Mouse (Mus musculus) intestine, embryonic 16.5 days (tissue): ENCODE data around the gene Olfr830. TPM values are rescaled to one million over a fixed set of nuclear protein-coding genes. Genes with fewer than 3 reads are reported as not detected.
"Not testable (repeated sequence)": the region's sequence is repeated elsewhere in the genome, so short reads cannot be mapped to it uniquely, and the experiment has no call there.

Experiments
- ATAC-seq: fragments of 200-750 bp; cut with Nextera tagmentation; 2 replicates; pipeline ENCODE4 v1.8.0; 2017; ENCODE audit warnings: moderate TSS enrichment, moderate library complexity
- H3K27ac ChIP-seq: fragments of 300-500 bp; sonication (generic); 2 replicates; pipeline ENCODE4 v1.5.1; 2014; ENCODE audit warnings: mild to moderate bottlenecking, low read length
- H3K27me3 ChIP-seq: fragments of 300-500 bp; sonication (generic); replicated peaks from 2 replicates; pipeline ENCODE4 v1.6.1; 2014; ENCODE audit warnings: low read length, control low read depth, mixed read lengths; ENCODE audit not compliant: control insufficient read depth, insufficient read depth
- H3K36me3 ChIP-seq: fragments of 300-500 bp; sonication (generic); 2 replicates; pipeline ENCODE4 v1.6.1; 2014; ENCODE audit warnings: low read length, control low read depth; ENCODE audit not compliant: control insufficient read depth, insufficient read depth
- H3K4me1 ChIP-seq: fragments of 300-500 bp; sonication (generic); 2 replicates; pipeline ENCODE4 v1.6.1; 2014; ENCODE audit warnings: low read length, control low read depth, mixed read lengths; ENCODE audit not compliant: control insufficient read depth, insufficient read depth
- H3K4me2 ChIP-seq: fragments of 300-500 bp; sonication (generic); 2 replicates; pipeline ENCODE4 v1.6.1; 2014; ENCODE audit warnings: low read depth, low read length, control low read depth
- H3K4me3 ChIP-seq: fragments of 300-500 bp; sonication (generic); 2 replicates; pipeline ENCODE4 v1.5.1; 2014; ENCODE audit warnings: mild to moderate bottlenecking, low read length
- H3K9ac ChIP-seq: fragments of 300-500 bp; sonication (generic); 2 replicates; pipeline ENCODE4 v1.6.1; 2014; ENCODE audit warnings: low read depth, low read length
- H3K9me3 ChIP-seq: fragments of 300-500 bp; sonication (generic); 2 replicates; pipeline ENCODE4 v1.6.1; 2016; ENCODE audit warnings: low read length, control low read depth; ENCODE audit not compliant: control insufficient read depth
- WGBS: fragments of 180-500 bp; shearing (Covaris S2); extraction: QIAGEN DNeasy Blood & Tissue Kit; methylation state at CpG from one replicate; pipeline ENCODE4 v1.1.7; 2014; 5-methylcytosine and 5-hydroxymethylcytosine counted together
- polyA plus RNA-seq: library from polyadenylated mRNA; unstranded; fragments of >200 nt; fragmentation: Nextera tagmentation; extraction: Ambion mirVana; gene quantifications from 2 replicates; pipeline ENCODE4 v1.2.1, GENCODE M21; 2015

The Olfr830 gene
- polyA plus RNA-seq: not detected in 2 replicates

- no peak within 1 kb of the TSS for H3K4me2 ChIP-seq
- no peaks in the 10 kb centered on the region for H3K9me3 ChIP-seq
- ATAC-seq: no peak
- H3K27ac ChIP-seq: no peak within 1 kb of the TSS
- no peaks in the 10 kb centered on the region for H3K27me3 ChIP-seq
- no peak within 1 kb of the TSS for H3K9ac ChIP-seq
- no peak within 1 kb of the TSS for H3K4me3 ChIP-seq
- no peaks in the 10 kb centered on the region for H3K4me1 ChIP-seq
- H3K36me3 ChIP-seq: no peaks in the 10 kb centered on the region
These were observed at the start of gene Olfr830 for GRCm38 (mm10) chr9:18874393-18874792. Gene Olfr830 (plus strand): TSS chr9:18874693.

GRCm38 (mm10) chr9:18854633-18855032 is 19.9 kb upstream of the Olfr830 start, which contains the start of gene Olfr829:
Gene Olfr829 (plus strand): TSS chr9:18854933.
- no peak within 1 kb of the TSS for H3K27ac ChIP-seq
- H3K4me3 ChIP-seq: no peak within 1 kb of the TSS
- no peak within 1 kb of the TSS for H3K4me2 ChIP-seq
- no peaks in the 10 kb centered on the region for H3K36me3 ChIP-seq
- no peaks in the 10 kb centered on the region for H3K9me3 ChIP-seq
- no peaks in the 10 kb centered on the region for H3K27me3 ChIP-seq
- H3K4me1 ChIP-seq: no peaks in the 10 kb centered on the region
- no peak for ATAC-seq
- H3K9ac ChIP-seq: no peak within 1 kb of the TSS
- WGBS: 65% methylated on average over 1 of the region's 1 CpGs

DNA sequence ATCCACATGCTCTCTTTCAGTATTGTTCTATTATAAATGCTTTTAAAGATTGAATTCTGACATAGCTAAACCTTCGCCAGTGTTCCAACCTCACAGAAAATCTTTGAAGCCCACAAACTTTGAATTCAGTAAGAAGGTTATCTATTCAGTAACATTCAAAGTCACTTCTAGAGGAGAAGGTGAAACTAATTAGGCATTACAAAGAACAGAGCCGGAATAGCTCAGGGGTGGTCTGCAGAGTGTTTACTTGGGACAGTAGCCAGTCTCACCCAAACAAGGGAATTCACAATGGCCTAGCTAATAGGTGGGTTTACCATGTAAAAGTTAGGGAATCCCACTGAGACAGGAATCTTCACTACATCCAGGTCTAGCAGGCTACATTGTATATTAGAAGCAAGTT is 33.2 kb downstream of the Olfr830 start:
- not testable (repeated sequence) for ATAC-seq, H3K4me1 ChIP-seq, H3K4me3 ChIP-seq, H3K4me2 ChIP-seq, H3K9ac ChIP-seq, H3K27ac ChIP-seq, H3K9me3 ChIP-seq, H3K27me3 ChIP-seq, H3K36me3 ChIP-seq
- 73% methylated on average over 2 of the region's 2 CpGs for WGBS

DNA sequence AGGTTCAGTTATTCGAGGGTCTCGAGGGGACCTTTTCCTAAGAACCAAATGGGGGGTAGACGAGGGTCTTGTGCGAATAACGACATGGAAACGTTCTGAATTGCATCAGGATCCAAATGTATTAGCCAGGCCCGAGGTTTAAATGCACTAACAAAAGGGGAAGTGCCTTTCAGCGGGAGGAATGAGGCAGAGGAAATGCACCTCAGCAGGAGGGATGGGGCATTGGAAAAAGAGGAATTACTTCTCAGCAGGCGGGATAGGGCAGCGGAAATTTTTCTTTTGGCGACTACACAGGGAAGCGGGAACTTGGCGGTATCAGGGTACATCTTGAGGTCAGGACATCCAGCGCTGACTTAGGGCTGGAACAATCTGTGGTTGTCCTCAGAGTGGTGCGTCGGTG is 53.4 kb downstream of the Olfr830 start:
- H3K4me2 ChIP-seq, ATAC-seq, H3K9me3 ChIP-seq, H3K4me1 ChIP-seq, H3K27ac ChIP-seq, H3K36me3 ChIP-seq, H3K27me3 ChIP-seq, H3K4me3 ChIP-seq, H3K9ac ChIP-seq: not testable (repeated sequence)
- WGBS: 90% methylated on average over 13 of the region's 16 CpGs

Other genes starting within 250 kb of the Olfr830 start
- gene Muc16, start 200.2 kb upstream of the Olfr830 start, polyA plus RNA-seq: 2.1 and 2.6 TPM in 2 replicates
- gene Olfr24, start 110.7 kb upstream of the Olfr830 start, polyA plus RNA-seq: not detected in 2 replicates
- gene Olfr828, start 55.2 kb upstream of the Olfr830 start, polyA plus RNA-seq: not detected in 2 replicates
- not detected in 2 replicates for gene Olfr829, start 19.8 kb upstream of the Olfr830 start, polyA plus RNA-seq
- gene Olfr832, start 62.4 kb downstream of the Olfr830 start, polyA plus RNA-seq: not detected in 2 replicates
- not detected in 2 replicates for gene Olfr834, start 113.3 kb downstream of the Olfr830 start, polyA plus RNA-seq
- not detected in 2 replicates for gene Olfr835, start 158.0 kb downstream of the Olfr830 start, polyA plus RNA-seq
- gene Olfr836, start 245.7 kb downstream of the Olfr830 start, polyA plus RNA-seq: not detected in 2 replicates